Mouse (Mus musculus) CH12.LX (cell line): ENCODE data around the gene Kalrn. TPM values are rescaled to one million over a fixed set of nuclear protein-coding genes. Genes with fewer than 3 reads are reported as not detected.
A peak's percentile ranks its signal among the peaks of the same experiment; 100 is the strongest.

Experiments
- DNase-seq: peaks from one replicate; pipeline ENCODE4 v3.0.0-alpha.2; 2013; ENCODE audit errors: extremely low read depth
- H3K27ac ChIP-seq: 2 replicates; pipeline ENCODE4 v1.5.1; 2012; ENCODE audit warnings: low read depth, mild to moderate bottlenecking, control low read depth, moderate library complexity; ENCODE audit not compliant: insufficient read depth
- H3K27me3 ChIP-seq: replicated peaks from 2 replicates; pipeline ENCODE3; 2012; ENCODE audit warnings: inconsistent platforms
- H3K36me3 ChIP-seq, 2 experiments: replicated peaks in 1 of 2; 2 replicates each; pipeline versions ENCODE3 to v1.6.1; 2012; ENCODE audit warnings: inconsistent platforms in 1 of 2, low read length in 1 of 2, mild to moderate bottlenecking in 1 of 2, mixed read lengths in 1 of 2, moderate library complexity in 1 of 2; ENCODE audit not compliant: control insufficient read depth in 1 of 2, insufficient read depth in 1 of 2
- H3K4me1 ChIP-seq, 2 experiments: 2 replicates each; pipeline ENCODE4 v1.6.1; 2012; ENCODE audit warnings: inconsistent platforms in 1 of 2, moderate library complexity in 1 of 2; ENCODE audit not compliant: insufficient read depth in 2 of 2, control insufficient read depth in 1 of 2
- H3K4me2 ChIP-seq: 2 replicates; pipeline ENCODE4 v1.6.1; 2012; ENCODE audit warnings: low read depth, mild to moderate bottlenecking, control low read depth; ENCODE audit not compliant: poor library complexity, insufficient read depth, severe bottlenecking
- H3K4me3 ChIP-seq, 3 experiments: fragments of 150-350 bp in 1 of 3; sonication (generic) in 1 of 3; replicated peaks in 1 of 3; 2 replicates each; pipeline versions ENCODE3 to v1.5.1; 2011 to 2012; ENCODE audit warnings: low read depth in 2 of 3, low read length in 2 of 3, mild to moderate bottlenecking in 2 of 3, moderate library complexity in 2 of 3, control low read depth in 1 of 3, improper control_type of control experiment in 1 of 3, inconsistent platforms in 1 of 3, mixed read lengths in 1 of 3; ENCODE audit not compliant: poor library complexity in 1 of 3
- H3K79me2 ChIP-seq: replicated peaks from 2 replicates; pipeline ENCODE4 v1.6.1; 2012; ENCODE audit warnings: mild to moderate bottlenecking, moderate library complexity; ENCODE audit not compliant: control insufficient read depth, poor library complexity, insufficient read depth, severe bottlenecking; ENCODE audit errors: extremely low read depth
- H3K9ac ChIP-seq: 2 replicates; pipeline ENCODE4 v1.6.1; 2012; ENCODE audit warnings: low read depth, mild to moderate bottlenecking, control low read depth, moderate library complexity; ENCODE audit not compliant: insufficient read depth
- H3K9me3 ChIP-seq: replicated peaks from 2 replicates; pipeline ENCODE3; 2012; ENCODE audit warnings: low read length, inconsistent platforms, mixed read lengths
- CHD1 ChIP-seq: IDR thresholded peaks from 2 replicates; pipeline ENCODE4 v1.6.1; 2012; ENCODE audit warnings: low read depth, low read length, improper control_type of control experiment, inconsistent platforms
- CTCF ChIP-seq, 2 experiments: IDR thresholded peaks in 1 of 2; conservative IDR thresholded peaks in 1 of 2; 2 replicates each; pipeline ENCODE4 v1.5.1; 2011 to 2012; ENCODE audit warnings: low read depth in 2 of 2, low read length in 2 of 2, improper control_type of control experiment in 1 of 2, inconsistent platforms in 1 of 2, mild to moderate bottlenecking in 1 of 2, moderate library complexity in 1 of 2
- EP300 ChIP-seq: IDR thresholded peaks from 2 replicates; pipeline ENCODE4 v1.6.1; 2011; ENCODE audit warnings: low read length, improper control_type of control experiment
- ETS1 ChIP-seq: conservative IDR thresholded peaks from 2 replicates; pipeline ENCODE4 v1.6.1; 2012; ENCODE audit warnings: low read depth, mild to moderate bottlenecking, inconsistent platforms, low read length, improper control_type of control experiment, moderate library complexity
- HCFC1 ChIP-seq: IDR thresholded peaks from 2 replicates; pipeline ENCODE4 v1.6.1; 2012; ENCODE audit warnings: low read depth, mild to moderate bottlenecking, inconsistent platforms, low read length, improper control_type of control experiment
- IRF4 ChIP-seq: IDR thresholded peaks from 2 replicates; pipeline ENCODE4 v1.6.1; 2014; ENCODE audit warnings: low read depth, mild to moderate bottlenecking, inconsistent platforms, low read length, improper control_type of control experiment
- MAX ChIP-seq: IDR thresholded peaks from 2 replicates; pipeline ENCODE4 v1.6.1; 2011; ENCODE audit warnings: low read length, improper control_type of control experiment
- MEF2A ChIP-seq: IDR thresholded peaks from 2 replicates; pipeline ENCODE4 v1.6.1; 2014; ENCODE audit warnings: low read depth, mild to moderate bottlenecking, inconsistent platforms, low read length, improper control_type of control experiment, borderline replicate concordance
- MXI1 ChIP-seq: IDR thresholded peaks from 2 replicates; pipeline ENCODE4 v1.6.1; 2011; ENCODE audit warnings: mild to moderate bottlenecking, low read depth, low read length, improper control_type of control experiment
- MYC ChIP-seq: IDR thresholded peaks from 2 replicates; pipeline ENCODE4 v1.6.1; 2011; ENCODE audit warnings: low read depth, mild to moderate bottlenecking, improper control_type of control experiment, low read length
- RCOR1 ChIP-seq: conservative IDR thresholded peaks from 2 replicates; pipeline ENCODE4 v1.6.1; 2012; ENCODE audit warnings: low read depth, mild to moderate bottlenecking, inconsistent platforms, low read length, improper control_type of control experiment
- SMC3 ChIP-seq: IDR thresholded peaks from 2 replicates; pipeline ENCODE4 v1.6.1; 2011; ENCODE audit warnings: low read depth, low read length, improper control_type of control experiment
- TBP ChIP-seq: conservative IDR thresholded peaks from 2 replicates; pipeline ENCODE4 v1.6.1; 2011; ENCODE audit warnings: low read depth, low read length, improper control_type of control experiment
- TCF12 ChIP-seq: IDR thresholded peaks from 2 replicates; pipeline ENCODE4 v1.6.1; 2014; ENCODE audit warnings: low read depth, mild to moderate bottlenecking, inconsistent platforms, low read length, improper control_type of control experiment
- USF2 ChIP-seq: conservative IDR thresholded peaks from 2 replicates; pipeline ENCODE4 v1.6.1; 2011; ENCODE audit warnings: low read depth, low read length, improper control_type of control experiment
- ZKSCAN1 ChIP-seq: IDR thresholded peaks from 2 replicates; pipeline ENCODE4 v1.6.1; 2012; ENCODE audit warnings: low read depth, inconsistent platforms, low read length, improper control_type of control experiment, borderline replicate concordance
- ZMIZ1 ChIP-seq: IDR thresholded peaks from 2 replicates; pipeline ENCODE4 v1.6.1; 2012; ENCODE audit warnings: low read depth, mild to moderate bottlenecking, inconsistent platforms, low read length, improper control_type of control experiment
- dilution Hi-C: fragments of 300-500 bp; cut with MboI; formaldehyde crosslinking; loops from 2 replicates; pipeline ENCODE4 v1.14.3; 2020; ENCODE audit warnings: low sequenced_read_pairs; ENCODE audit not compliant: extremely low pct_unique_long_range_greater_than_20kb, extremely low pct_ligation_motif_present
- in situ Hi-C: fragments of 300-500 bp; cut with MboI; formaldehyde crosslinking; loops from 3 replicates; pipeline ENCODE4 v1.14.3; 2019; ENCODE audit warnings: low sequenced_read_pairs, low pct_ligation_motif_present, low pct_unique_long_range_greater_than_20kb, mixed read lengths
- polyA plus RNA-seq: library from polyadenylated mRNA; unstranded; fragments of >175 nt; gene quantifications from 2 replicates; pipeline ENCODE4 v1.2.1, GENCODE M21; 2012; ENCODE audit warnings: low read depth; ENCODE audit not compliant: insufficient read length
- total RNA-seq, 2 experiments: library from RNA; depleted of rRNA; stranded (reverse); fragments of 300-350 nt in 1 of 2; fragments of >200 nt in 1 of 2; gene quantifications; 2 replicates each; pipeline ENCODE4 v1.2.3; 2012 to 2014

The Kalrn gene
- total and polyA plus RNA-seq, 3 experiments, result 0.08 to 0.09 TPM; not detected in 1

DNA sequence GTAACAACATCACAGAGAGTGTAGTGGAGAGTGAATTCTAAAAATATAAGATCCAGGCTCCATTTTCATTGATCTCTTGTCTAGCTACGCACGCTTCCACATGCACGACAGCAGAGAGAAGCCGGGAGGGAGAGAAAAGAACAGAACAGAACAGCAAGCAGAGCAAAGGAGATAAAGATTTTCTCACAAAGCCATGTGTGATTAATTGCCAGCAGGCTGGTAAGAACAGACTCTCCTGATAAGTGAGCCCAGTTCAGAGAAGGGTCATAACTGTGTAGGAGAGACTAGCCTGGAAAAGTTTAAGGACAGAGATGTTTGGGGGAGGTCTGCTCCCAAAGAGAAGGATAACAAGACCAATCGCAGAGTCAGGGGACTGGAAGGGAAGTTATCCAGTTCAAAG lies 515.9 kb downstream of the Kalrn start:
- dilution Hi-C loops, result no loop called here
- Histone ChIP-seq H3K9ac (no peak overlapping the region), H3K4me2 (no peak overlapping the region), H3K27me3 (peaks cover 64% of the 10 kb centered on the region), H3K79me2 (no peaks in the 10 kb centered on the region), H3K36me3 (no peaks in the 10 kb centered on the region), H3K4me3 (no peak overlapping the region), H3K27ac (no peak overlapping the region), H3K9me3 (no peaks in the 10 kb centered on the region), H3K4me1 (0 out of 4 replicates have a peak, but pooled peaks cover 0 to 2% of the 10 kb centered on the region in 2 experiments)
- in situ Hi-C loops, result no loop called here
- no peak for DNase-seq
- TF ChIP-seq SMC3, result no peak
- no peak for TF ChIP-seq ETS1
- no peak for TF ChIP-seq EP300
- no peak for TF ChIP-seq RCOR1
- no peak for TF ChIP-seq IRF4
- TF ChIP-seq ZKSCAN1, result no peak
- no peak for TF ChIP-seq MYC
- no peak for TF ChIP-seq CHD1
- no peak for TF ChIP-seq USF2
- TF ChIP-seq HCFC1, result no peak
- no peak for TF ChIP-seq CTCF (conservative IDR thresholded peaks at IDR 0.05 in 1 of 2, IDR thresholded peaks at IDR 0.05 in 1 of 2; ENCODE audit: low read depth in 2 of 2, low read length in 2 of 2)
- no peak for TF ChIP-seq ZMIZ1

DNA sequence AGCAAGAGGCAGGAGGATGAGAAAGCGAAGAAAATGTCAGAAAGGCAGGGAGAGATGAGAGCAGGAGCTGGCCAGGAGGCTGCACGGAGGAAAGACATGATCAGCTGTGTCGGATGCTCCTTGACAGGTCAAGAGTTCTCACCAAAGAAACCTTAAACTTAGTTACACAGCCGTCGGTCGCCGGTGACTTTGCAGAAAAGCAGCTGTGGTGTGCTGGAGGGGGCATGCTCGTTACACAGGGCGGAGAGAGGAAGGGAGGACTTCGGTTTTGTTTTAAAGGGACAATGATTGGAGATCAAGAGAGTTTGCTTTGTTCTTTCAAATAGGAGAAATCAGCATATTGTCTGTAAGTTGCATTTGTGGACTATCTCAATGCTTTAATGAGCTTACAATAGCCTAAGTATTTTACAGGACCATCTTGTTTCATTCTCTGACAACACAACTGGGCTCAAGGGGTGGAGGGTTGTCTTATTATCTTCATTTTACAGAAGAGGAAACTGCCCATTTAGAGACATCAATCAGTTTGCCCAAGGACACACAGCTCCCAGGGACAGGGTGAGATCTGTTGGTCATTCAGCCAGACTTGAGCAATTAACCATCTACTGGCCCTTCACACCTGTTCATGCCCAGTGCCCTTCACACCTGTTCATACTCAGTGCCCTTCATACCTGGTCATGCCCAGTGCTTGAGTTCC lies 516.8 kb downstream of the Kalrn start:
- Histone ChIP-seq H3K9me3 (no peaks in the 10 kb centered on the region), H3K36me3 (no peaks in the 10 kb centered on the region), H3K79me2 (no peaks in the 10 kb centered on the region), H3K4me3 (no peak overlapping the region), H3K4me1 (0 out of 4 replicates have a peak, but pooled peaks cover 0 to 2% of the 10 kb centered on the region in 2 experiments), H3K27me3 (peaks cover 64% of the 10 kb centered on the region), H3K4me2 (0 out of 2 replicates have a peak overlapping the region, but pooled peaks have one; percentile 8)
- in situ Hi-C loops, result no loop called here
- TF ChIP-seq USF2 (no peak), TBP (no peak), MAX (no peak), TCF12 (no peak), MXI1 (no peak), RCOR1 (no peak), SMC3 (no peak), MEF2A (no peak)
- TF ChIP-seq, all 38 proteins: peak for 0
- DNase-seq, result no peak
- Histone ChIP-seq H3K27ac (no peak overlapping the region), H3K9ac (no peak overlapping the region)
- dilution Hi-C loops, result no loop called here
